Mouse (Mus musculus) urinary bladder, postnatal 36 days (tissue): ENCODE data around the gene Phf23.

Experiments used
- DNase-seq, 2 experiments: peaks; one replicate each; pipeline ENCODE4 v3.0.0; 2022; ENCODE audit warnings: low spot score in 2 of 2, mixed read lengths in 1 of 2

Phf23 gene

DNA sequence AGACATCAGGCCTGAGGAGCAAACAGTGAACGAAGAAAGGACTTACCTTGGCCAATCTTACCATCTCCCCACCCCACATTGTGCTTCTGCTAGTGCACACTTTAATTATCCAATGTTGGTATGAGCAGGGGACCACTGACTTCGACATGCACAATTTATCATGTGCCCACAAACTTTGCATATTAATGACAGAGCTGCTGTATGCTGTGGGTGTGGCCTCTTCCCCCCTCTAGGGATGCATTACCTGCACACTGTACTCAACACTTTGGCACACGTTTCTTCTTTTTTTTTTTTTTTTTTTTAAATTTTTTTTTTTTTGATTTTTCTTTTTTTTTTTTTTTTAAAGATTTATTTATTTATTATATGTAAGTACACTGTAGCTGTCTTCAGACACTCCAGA is 24.8 kb upstream of the Phf23 start:
- DNase-seq: no peak

DNA sequence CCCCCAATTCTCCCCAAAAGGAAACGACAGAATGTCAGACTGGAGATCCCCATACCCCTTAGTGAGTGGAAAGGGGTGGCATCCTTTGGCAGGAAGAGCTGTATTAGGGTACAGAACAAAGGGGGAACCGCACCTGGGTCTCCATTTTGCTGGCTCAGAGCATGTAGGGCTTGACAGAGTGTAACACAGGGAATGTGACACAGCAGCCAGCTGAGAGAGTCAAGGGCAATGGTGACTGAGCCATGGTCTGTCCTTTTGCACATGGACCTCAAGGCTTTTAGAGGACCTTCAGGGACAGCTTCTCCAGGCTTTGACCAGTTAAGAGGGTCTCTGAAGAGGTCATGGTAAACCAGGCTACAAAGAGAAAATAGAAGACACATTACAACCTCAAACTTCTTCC is 20.7 kb upstream of the Phf23 start:
- DNase-seq: no peak

GRCm38 (mm10) chr11:69976271-69976670 is 19.3 kb upstream of the Phf23 start:
- DNase-seq: no peak

DNA sequence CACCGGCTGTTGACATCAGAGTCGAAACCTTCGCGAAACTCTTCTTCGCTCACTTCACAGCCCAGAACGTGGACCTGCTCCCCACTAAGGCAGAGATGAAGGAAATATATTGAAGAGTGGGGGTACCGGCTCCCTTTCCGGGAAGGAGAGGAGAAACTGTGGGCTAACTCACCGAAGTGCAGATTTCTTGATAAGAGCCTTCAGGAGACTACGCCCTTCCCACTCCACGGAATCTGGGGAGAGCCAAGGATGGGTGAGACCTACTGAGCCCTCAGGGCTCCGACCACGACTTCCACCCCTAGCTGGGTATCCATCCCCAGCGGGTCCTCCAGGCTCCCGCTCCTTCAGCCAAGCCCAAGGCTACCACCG is 15.8 kb upstream of the Phf23 start:
- DNase-seq: no peak

- peak; percentile 99 for DNase-seq
Observed at GRCm38 (mm10) chr11:69980196-69981140, 15.1 kb upstream of the Phf23 start.

DNA sequence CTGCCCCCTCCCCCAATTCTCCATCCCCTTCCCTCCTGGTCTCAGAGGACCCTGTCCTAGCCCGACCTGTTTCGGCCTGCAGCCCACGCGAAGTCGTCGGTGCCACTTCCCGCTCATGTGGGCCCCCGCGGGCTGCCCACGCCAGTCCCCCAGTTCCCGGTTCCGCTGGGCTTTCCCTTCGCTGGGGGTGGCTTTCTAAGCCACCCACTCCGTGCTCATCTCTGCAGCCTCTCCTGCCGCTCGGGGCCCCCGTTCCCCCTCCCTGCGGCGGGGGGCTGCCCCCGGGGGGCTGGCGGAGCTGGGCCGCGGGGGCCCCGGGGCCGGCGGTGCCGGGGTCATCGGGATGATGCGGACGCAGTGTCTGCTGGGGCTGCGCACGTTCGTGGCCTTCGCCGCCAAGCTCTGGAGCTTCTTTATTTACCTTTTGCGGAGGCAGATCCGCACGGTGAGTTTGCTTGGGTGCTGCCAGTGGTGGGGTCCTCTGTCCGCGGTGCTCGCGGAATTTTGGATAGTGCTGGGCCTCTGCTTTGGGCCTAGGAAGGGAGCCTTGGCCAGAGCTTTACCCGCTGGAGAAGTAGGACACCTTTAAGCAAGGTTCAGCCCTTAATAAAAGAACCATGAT is 14.3 kb upstream of the Phf23 start, which contains the start of gene Ctdnep1:
Gene Ctdnep1, plus strand, starts transcription at position 16 of the 622 bp plus-strand sequence.
- DNase-seq: no peak

DNA sequence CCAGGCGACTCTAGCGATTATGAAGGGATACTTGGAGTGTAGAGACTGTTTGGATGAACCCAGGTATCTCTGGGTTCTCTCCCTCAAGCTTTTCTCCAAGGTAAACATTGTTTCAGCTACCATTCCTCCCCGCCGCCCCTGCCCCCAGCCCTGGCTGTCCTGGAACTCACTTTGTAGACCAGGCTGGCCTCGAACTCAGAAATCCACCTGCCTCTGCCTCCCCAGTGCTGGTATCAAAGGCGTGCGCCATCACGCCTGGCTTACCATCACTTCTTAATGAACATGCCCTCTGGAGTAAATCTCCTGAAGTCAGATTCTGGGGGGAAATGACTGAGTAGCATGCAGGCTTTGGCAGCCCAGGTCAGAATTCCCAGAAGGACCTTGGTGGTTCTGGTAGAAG is 13.4 kb upstream of the Phf23 start, which contains the start of gene Elp5:
Gene Elp5, minus strand, starts transcription at position 293 of the 400 bp plus-strand sequence.
- no peak for DNase-seq

DNA sequence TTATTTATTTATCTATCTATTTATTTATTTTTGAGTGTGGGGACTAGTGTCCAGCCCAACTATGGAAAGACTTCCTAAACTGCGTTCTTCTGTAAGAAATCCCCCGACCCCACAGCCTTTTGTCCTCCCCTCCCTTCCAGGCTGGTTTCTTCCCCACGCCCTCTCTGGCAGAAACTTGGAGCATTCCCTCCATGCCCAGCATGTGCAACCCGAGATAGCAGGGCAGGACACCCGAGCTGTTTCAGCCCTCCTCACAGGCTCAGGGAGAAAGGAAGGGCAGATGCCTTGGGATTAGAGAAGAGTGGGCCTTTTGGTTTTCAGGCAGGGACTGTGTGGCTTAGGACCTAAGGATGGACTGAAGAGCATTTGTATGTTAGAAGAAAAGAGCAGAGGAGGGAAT is 12.7 kb upstream of the Phf23 start:
- no peak for DNase-seq

DNA sequence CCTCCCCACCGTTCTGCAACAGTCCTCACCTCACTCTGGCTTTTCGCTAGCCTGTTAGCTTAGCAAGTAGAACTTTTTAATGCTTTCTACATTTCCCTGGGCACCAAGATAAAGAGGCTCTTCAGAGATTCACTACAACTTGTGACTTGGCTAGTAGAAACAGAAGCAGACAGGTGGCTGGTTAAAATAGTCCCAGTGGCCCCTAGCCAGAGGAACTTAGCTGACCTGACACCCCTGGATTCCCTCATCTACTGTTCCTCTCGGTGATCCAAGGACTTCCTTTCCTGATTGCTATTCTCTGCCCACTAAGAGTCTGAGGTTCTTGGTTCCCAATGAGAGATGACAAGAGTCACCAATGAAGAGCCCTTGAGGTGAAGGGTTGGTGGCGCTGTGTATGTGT is 12.2 kb upstream of the Phf23 start:
- no peak for DNase-seq

DNA sequence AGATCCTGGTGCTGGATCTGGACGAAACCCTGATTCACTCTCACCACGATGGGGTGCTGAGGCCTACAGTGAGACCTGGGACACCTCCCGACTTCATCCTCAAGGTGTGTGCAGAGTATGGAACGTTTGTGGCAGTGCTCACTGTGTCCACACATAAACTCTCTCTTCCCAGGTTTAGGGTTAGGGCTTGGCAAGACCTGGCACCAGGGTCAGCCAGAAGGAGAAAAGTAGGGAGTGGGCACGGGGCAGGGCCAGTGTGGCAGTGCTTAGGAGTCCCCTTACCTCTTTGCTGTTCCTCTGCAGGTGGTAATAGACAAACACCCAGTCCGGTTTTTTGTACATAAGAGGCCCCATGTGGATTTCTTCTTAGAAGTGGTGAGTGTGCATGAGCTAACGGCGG is 11.1 kb upstream of the Phf23 start:
- no peak for DNase-seq

GRCm38 (mm10) chr11:69989949-69990348 is 5.6 kb upstream of the Phf23 start:
- DNase-seq: no peak

DNA sequence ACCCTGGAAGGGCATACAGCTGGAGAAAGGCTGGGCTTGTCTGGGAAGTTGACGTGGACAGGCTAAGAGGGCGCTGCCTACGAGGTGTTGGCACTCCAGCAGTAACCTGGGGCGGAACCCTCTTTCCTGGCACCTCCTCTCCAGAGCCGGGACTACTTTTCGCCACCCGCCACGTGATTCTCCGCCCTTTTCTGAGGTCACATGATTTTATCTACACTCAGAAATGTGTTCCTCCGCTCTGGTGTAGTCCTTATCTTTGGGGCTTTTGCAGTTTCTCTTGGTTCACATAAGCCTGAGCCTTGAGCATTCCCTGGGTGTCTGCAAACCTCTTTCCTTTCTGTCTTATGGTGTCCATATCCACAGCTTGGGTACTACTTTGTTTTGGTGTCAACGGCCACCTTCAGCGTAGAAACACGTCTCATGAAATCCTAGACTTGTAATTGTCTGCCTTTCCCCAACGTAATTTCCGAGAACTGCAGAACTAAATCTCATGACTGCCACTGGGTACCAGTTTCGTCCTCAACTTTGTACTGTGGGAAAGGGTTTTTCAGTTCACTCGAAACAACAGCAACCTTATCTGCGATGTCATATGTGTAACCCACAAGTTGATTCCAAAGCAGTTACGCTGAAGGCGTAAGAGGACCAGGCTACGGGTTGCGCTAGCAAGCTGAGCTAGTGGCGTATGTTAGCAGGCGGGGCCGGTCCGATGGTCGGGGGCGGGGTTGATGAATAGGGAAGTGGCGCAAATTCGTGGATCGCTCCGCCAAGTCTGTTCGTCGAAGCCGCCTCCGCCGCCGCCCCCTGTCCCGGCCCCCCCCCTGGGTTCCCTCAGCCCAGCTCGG is 4.5 kb upstream of the Phf23 start, which contains the start of gene Gabarap:
Gene Gabarap, plus strand, starts transcription at position 294 of the 842 bp plus-strand sequence.
- DNase-seq: peak; percentile 94 to 96

DNA sequence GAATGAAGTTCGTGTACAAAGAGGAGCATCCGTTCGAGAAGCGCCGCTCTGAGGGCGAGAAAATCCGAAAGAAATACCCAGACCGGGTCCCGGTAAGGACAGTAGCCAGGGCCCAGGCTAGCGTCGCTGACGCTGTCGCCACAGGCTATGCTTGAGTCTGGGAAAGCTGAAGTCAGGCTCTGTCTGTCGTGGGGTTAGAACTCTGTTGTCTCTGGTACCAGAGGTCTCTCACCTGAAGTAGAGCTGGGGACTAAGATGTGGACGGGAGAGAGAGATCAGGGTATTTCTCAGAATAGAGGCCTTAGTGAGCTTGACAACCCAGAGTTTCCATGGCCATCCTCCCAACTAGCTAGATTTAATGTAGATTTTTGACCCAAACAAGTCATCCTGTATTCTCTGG is 3.9 kb upstream of the Phf23 start:
- DNase-seq: no peak

DNA sequence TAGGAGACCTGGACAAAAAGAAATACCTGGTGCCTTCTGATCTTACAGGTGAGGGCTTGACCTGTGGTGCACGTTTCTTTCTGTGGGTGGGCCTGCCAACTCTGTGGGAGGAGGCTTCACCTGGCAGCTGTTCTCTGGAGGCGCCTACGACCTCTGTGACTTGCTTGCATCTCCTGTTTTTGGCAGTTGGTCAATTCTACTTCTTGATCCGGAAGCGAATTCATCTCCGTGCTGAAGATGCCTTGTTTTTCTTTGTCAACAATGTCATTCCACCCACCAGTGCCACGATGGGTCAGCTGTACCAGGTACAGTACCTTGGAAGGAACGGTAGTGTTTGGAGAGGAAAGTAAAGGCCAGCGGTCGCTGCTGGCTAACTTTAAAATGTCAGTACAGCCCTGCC is 3.2 kb upstream of the Phf23 start:
- DNase-seq: no peak

DNA sequence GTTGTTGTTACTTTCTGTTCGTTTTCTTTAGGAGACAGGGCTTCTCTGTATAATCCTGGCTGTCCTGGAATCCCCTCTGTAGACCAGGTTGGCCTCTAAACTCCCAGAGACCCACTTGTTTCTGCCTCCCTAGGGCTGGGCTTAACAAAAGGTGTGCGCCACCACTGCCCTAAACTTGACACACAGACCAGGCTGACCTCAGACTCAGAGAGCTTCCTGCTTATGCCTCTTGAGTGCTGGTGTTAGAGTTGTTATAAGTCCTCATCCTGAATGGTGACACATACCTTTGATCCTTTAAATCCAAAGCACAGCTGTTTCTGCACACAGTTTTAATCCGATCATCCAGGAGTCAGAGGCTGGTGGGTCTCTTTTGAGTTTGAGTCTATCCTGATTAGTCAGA is 2.6 kb upstream of the Phf23 start:
- no peak for DNase-seq

GRCm38 (mm10) chr11:69994401-69995090 is 1.0 kb upstream of the Phf23 start:
- DNase-seq: no peak

- peak in 1 of 2 experiments; percentile 37 for DNase-seq
Observed at GRCm38 (mm10) chr11:69996161-69997061, 834 bp downstream of the Phf23 start.

GRCm38 (mm10) chr11:69997070-69997509 is 1.5 kb downstream of the Phf23 start:
- DNase-seq: peak; percentile 86 to 92

- DNase-seq: no peak
Observed at GRCm38 (mm10) chr11:69998567-69999491, 3.3 kb downstream of the Phf23 start.
